Mouse (Mus musculus) bone marrow, adult 2 months (tissue): ENCODE measurements around the gene Bsn.

Source experiments
- CTCF ChIP-seq: fragments of 200-500 bp; IDR thresholded peaks from 2 replicates; pipeline ENCODE4 v1.5.1; 2011; ENCODE audit warnings: low read length, control low read depth; ENCODE audit not compliant: control insufficient read depth, insufficient read depth
- POLR2A ChIP-seq: fragments of 200-500 bp; IDR thresholded peaks from 2 replicates; pipeline ENCODE4 v1.6.1; 2011; ENCODE audit warnings: low read depth, mild to moderate bottlenecking, control low read depth, low read length, borderline replicate concordance; ENCODE audit not compliant: control insufficient read depth

DNA sequence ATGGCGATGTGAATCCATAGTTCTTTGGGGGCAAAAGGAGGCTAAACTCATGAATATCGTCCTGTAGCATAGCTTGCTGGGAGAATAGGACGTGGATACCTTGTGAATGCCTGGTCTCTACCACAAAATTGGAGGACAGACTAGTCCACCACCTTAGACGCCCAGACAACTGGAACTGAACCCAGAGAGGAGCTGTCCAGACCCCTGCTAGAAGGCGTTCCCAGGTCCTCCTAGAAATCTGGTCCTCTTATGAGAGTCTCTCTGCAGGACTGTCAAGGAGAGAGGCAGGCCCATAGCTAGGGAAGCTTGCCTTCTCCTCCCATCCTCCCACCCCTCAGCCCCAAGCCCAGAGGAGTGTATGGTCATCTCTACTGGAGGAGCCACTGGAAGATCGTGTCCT, 52.1 kb downstream of the Bsn start:
- TF ChIP-seq CTCF (no peak), POLR2A (no peak)
